Mouse (Mus musculus): ENCODE results near the gene B230118H07Rik. TPM values are rescaled to one million over a fixed set of nuclear protein-coding genes. Genes with fewer than 3 reads are reported as not detected.

The B230118H07Rik gene
- polyA plus RNA-seq (2014; fragmentation: Illumina TruSeq; extraction: RNeasy Lipid Tissue Mini Kit (QIAGEN cat#74804); ENCODE audit: low read depth, low replicate concordance), result 47.5 TPM

GRCm38 (mm10) chr2:101649114-101649671 lies at the start of gene B230118H07Rik, which contains the start of gene Rag1:
TSS of gene B230118H07Rik (minus strand) at chr2:101649532.
TSS of gene Rag1 (minus strand) at chr2:101649501.

GRCm38 (mm10) chr2:101678236-101679021 lies 29.1 kb upstream of the B230118H07Rik start, which contains the start of gene Traf6:
TSS of gene Traf6 (plus strand) at chr2:101678429.

GRCm38 (mm10) chr2:101624526-101624925 lies 24.8 kb downstream of the B230118H07Rik start, which contains the start of gene Rag2:
TSS of gene Rag2 (plus strand) at chr2:101624718.

Other genes with a start within 250 kb of the B230118H07Rik start
- gene Rag2, start 24.8 kb downstream of the B230118H07Rik start, polyA plus RNA-seq (2014; fragmentation: Illumina TruSeq; extraction: RNeasy Lipid Tissue Mini Kit (QIAGEN cat#74804); ENCODE audit: low read depth, low replicate concordance), result not detected
- gene Rag1, start within 50 bp of the B230118H07Rik start, polyA plus RNA-seq (2014; fragmentation: Illumina TruSeq; extraction: RNeasy Lipid Tissue Mini Kit (QIAGEN cat#74804); ENCODE audit: low read depth, low replicate concordance), result not detected
- 26.4 TPM for gene Traf6, start 28.9 kb upstream of the B230118H07Rik start, polyA plus RNA-seq (2014; fragmentation: Illumina TruSeq; extraction: RNeasy Lipid Tissue Mini Kit (QIAGEN cat#74804); ENCODE audit: low read depth, low replicate concordance)
- gene Prr5l, start 233.5 kb upstream of the B230118H07Rik start, polyA plus RNA-seq (2014; fragmentation: Illumina TruSeq; extraction: RNeasy Lipid Tissue Mini Kit (QIAGEN cat#74804); ENCODE audit: low read depth, low replicate concordance), result 2.0 TPM
- gene Commd9, start 236.7 kb upstream of the B230118H07Rik start, polyA plus RNA-seq (2014; fragmentation: Illumina TruSeq; extraction: RNeasy Lipid Tissue Mini Kit (QIAGEN cat#74804); ENCODE audit: low read depth, low replicate concordance), result 0.76 TPM